Mouse (Mus musculus): ENCODE results near the gene Lsg1.

The Lsg1 gene

DNA sequence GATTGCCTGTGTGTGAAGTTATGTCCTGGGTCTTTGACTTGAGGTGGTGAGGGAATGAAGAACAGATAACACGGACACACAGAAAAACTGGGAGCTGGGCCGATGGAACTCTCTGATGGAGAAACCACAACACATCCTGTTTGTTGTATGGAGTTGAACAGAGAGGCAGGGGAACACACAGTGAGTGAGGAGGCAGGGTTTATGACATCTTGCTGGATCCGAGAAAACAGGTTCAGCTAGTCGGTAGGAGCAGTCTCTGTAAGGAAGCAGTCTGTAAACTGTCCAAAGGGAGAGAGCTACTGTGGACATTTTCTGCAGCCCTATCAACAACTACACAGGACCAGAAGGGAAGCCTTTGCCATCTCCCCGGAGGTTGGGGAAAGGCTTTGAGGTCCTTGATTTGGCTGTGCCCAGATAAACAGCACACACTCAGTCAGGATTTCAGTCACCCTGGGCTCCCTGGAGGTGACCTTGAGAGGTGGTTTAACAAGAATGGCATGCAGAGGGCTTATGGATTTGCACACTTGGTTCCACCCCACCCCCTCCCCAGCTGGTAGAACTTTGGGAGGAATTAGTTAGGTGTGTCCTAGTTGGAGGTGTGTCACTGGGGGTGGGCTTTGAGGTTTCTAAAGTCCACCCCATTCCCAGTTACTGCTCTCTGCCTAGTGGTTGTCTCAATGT, 27.9 kb downstream of the Lsg1 start:
- in situ Hi-C loops (cut with MboI; ENCODE audit: unreplicated experiment in 2 of 2) = no loop called here

- in situ Hi-C loops (cut with MboI; ENCODE audit: unreplicated experiment in 2 of 2) = no loop called here
These were observed 33.3 kb downstream of the Lsg1 start for GRCm38 (mm10) chr16:30554109-30554508.

GRCm38 (mm10) chr16:30552621-30553338, 34.6 kb downstream of the Lsg1 start:
- in situ Hi-C loops (cut with MboI; ENCODE audit: unreplicated experiment in 2 of 2) = no loop called here

- in situ Hi-C loops (cut with MboI; ENCODE audit: unreplicated experiment in 2 of 2) = no loop called here
These were observed 36.6 kb downstream of the Lsg1 start, which contains the start of gene Tmem44 for GRCm38 (mm10) chr16:30550748-30551192. Gene Tmem44, minus strand, starts transcription at chr16:30550842.

DNA sequence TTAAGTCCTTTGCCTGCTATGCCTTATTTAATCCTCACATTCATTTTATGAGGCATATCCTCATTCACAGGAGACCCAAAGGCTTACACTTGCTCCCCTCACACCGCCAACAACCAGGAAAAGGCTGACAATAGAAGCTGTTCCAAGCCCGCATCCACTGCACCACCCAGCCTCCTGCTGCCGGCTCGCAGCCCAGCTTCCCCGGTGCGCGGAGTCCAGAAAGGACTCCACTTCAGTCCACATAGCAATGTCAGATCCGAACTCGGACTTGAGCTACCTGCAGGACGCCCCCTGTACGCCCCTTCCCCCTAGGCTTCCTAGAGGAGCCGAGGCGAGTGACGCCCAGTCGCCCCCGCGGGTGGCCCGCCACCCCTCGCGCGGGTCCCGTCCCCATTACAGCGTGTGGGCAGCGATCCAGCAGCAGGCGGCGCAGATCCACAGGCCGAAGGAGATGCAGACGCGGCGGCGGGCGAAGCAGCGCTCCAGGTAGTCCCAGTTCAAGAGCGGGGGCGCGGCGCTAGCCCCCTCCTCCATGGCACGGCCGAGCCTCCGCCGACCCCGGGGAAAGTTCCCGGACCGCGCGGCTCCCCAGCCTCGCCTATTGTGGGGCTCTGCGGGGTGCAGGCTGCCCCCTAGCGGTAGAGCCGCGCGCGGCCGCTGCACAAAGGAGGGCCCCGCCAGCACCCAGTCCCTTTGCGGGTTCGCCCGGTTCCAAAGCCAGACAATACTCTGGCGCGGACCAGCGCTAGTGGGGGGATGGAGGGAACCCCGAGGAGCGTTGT, 37.2 kb downstream of the Lsg1 start:
- in situ Hi-C loops (cut with MboI; ENCODE audit: unreplicated experiment in 2 of 2) = loop anchor here in 1 of 2 experiments (25.0 kb wide), 1 partner anchor 1963 kb away; no protein-coding TSS in a partner anchor

DNA sequence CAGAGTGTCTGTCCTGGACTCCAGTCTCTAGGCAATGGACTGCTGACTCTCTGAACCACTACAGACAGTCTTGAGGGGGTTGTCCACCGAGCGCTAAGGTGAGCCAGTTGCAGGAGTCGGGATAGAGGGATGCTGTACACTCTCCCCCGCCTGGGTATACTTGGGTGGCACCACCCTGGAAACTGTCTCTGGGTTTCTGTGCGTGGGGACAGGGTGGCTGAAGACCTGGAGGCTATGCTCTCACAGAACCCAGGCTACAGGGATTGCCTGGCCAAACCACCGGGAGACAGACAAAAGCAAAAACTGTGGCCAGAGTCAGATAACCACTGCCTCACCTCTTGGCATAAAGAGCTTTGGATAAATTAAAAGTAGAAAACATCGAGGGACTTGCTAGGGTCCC, 37.9 kb downstream of the Lsg1 start:
- in situ Hi-C loops (cut with MboI; ENCODE audit: unreplicated experiment in 2 of 2) = loop anchor here in 1 of 2 experiments (25.0 kb wide), 1 partner anchor 1962 kb away; no protein-coding TSS in a partner anchor

- in situ Hi-C loops (cut with MboI; ENCODE audit: unreplicated experiment in 2 of 2) = loop anchor here in 1 of 2 experiments (25.0 kb wide), 1 partner anchor 1961 kb away; no protein-coding TSS in a partner anchor
These were observed 39.1 kb downstream of the Lsg1 start for GRCm38 (mm10) chr16:30548291-30548690.

- in situ Hi-C loops (cut with MboI; ENCODE audit: unreplicated experiment in 2 of 2) = loop anchor here in 1 of 2 experiments (25.0 kb wide), 1 partner anchor 1957 kb away; no protein-coding TSS in a partner anchor
These were observed 42.7 kb downstream of the Lsg1 start for GRCm38 (mm10) chr16:30544693-30545092.

GRCm38 (mm10) chr16:30543386-30543785, 44.0 kb downstream of the Lsg1 start:
- in situ Hi-C loops (cut with MboI; ENCODE audit: unreplicated experiment in 2 of 2) = loop anchor here in 1 of 2 experiments (25.0 kb wide), 1 partner anchor 1956 kb away; no protein-coding TSS in a partner anchor

- in situ Hi-C loops (cut with MboI; ENCODE audit: unreplicated experiment in 2 of 2) = loop anchor here in 1 of 2 experiments (25.0 kb wide), 1 partner anchor 1956 kb away; no protein-coding TSS in a partner anchor
These were observed 44.6 kb downstream of the Lsg1 start for GRCm38 (mm10) chr16:30542826-30543225.

DNA sequence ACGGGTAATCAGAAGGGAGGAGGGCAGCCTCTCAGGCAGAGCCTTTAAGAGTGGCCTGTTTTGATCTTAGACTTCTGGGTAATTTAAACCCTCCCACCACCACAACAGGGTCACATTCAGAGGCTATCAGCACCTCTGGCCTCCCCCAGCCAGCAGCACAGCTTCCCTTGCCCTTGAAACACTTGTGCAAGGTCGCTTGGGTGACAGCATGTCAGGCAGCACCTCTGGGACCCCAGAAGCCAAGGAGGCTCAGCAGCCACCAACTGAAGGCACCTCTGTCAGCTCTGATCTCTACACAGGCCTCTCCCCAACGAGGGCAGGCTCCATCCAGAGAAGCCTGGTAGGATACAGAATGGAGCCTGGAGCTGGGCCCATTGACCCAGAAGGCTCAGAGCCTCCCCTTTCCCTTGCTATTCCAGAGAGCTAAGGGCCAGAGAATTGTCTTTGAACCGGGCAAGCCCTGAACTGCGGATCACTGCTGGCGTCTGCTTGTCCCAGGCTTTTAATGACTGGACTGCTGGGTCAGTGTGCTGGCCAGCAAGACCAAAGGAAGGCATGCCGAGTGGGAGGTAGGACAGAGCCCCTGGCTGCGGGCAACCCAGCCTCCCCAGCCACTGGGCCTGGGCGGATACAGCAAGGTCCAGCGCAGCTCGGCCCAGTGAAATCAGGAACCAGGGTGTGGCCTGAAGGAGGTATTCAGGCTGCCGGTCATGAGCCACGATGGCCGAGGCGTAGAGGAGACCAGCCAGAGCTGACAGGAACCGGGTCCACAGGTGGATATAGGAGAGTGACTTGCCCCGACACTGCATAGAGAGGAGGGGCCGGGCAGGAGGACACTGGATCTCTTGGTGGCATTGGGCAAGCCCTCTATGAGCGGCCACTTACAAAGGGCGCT, 47.0 kb downstream of the Lsg1 start:
- in situ Hi-C loops (cut with MboI; ENCODE audit: unreplicated experiment in 2 of 2) = loop anchor here in 1 of 2 experiments (25.0 kb wide), 1 partner anchor 1953 kb away; no protein-coding TSS in a partner anchor

- in situ Hi-C loops (cut with MboI; ENCODE audit: unreplicated experiment in 2 of 2) = loop anchor here (5.0 to 25.0 kb wide), 5 partner anchors 533 to 1952 kb away; no protein-coding TSS in a partner anchor
These were observed 48.0 kb downstream of the Lsg1 start for GRCm38 (mm10) chr16:30539433-30539832.

- in situ Hi-C loops (cut with MboI; ENCODE audit: unreplicated experiment in 2 of 2) = loop anchor here (5.0 to 25.0 kb wide), 5 partner anchors 537 to 1948 kb away; no protein-coding TSS in a partner anchor
These were observed 52.3 kb downstream of the Lsg1 start for GRCm38 (mm10) chr16:30535075-30535474.

- in situ Hi-C loops (cut with MboI; ENCODE audit: unreplicated experiment in 2 of 2) = loop anchor here (10.0 to 25.0 kb wide), 3 partner anchors 821 to 1946 kb away; no protein-coding TSS in a partner anchor
These were observed 53.8 kb downstream of the Lsg1 start for GRCm38 (mm10) chr16:30533592-30533991.

DNA sequence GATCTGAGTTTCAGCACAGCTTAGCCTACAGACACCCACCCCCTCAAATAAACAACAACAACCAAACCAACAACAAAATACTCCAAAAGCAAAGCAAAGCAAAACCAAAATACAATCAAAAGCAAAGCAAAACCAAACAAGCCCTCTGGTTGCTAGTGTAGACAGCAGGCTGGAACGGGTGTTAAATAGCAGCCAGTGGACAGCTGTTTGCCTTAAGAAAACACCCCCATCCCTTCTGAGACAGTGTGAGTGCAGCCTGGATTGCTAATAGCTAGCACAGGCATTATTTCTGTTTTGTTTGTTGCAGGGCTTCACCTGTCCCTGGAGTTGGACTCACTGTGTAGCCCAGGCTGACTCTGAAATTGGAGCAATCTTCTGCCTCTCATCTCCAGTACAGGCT, 54.5 kb downstream of the Lsg1 start:
- in situ Hi-C loops (cut with MboI; ENCODE audit: unreplicated experiment in 2 of 2) = loop anchor here (10.0 to 25.0 kb wide), 3 partner anchors 822 to 1946 kb away; no protein-coding TSS in a partner anchor

- in situ Hi-C loops (cut with MboI; ENCODE audit: unreplicated experiment in 2 of 2) = loop anchor here (10.0 to 25.0 kb wide), 3 partner anchors 823 to 1945 kb away; no protein-coding TSS in a partner anchor
These were observed 55.5 kb downstream of the Lsg1 start for GRCm38 (mm10) chr16:30531761-30532406.

DNA sequence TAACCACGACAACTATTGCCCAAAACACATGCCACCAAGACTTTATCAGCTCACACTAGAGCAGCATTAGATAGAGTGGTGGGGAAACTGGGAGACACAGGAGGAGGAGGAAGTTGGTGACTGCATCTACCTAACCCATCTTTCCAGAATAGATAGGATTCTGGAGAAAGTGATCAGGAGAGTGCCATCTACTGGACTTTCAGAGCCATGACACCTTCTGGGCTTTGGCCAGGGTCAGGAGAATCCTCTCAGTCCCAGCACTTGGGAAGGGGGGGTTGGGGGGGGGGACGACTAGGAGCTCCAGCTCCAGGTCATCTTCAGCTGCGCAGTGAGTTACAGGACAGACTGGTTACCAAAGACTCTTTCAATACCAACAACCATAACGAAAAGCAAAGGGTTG, 56.6 kb downstream of the Lsg1 start:
- in situ Hi-C loops (cut with MboI; ENCODE audit: unreplicated experiment in 2 of 2) = loop anchor here (10.0 to 25.0 kb wide), 3 partner anchors 824 to 1944 kb away; no protein-coding TSS in a partner anchor

GRCm38 (mm10) chr16:30528386-30528785, 59.0 kb downstream of the Lsg1 start:
- in situ Hi-C loops (cut with MboI; ENCODE audit: unreplicated experiment in 2 of 2) = loop anchor here in 1 of 2 experiments (10.0 to 25.0 kb wide), 2 partner anchors 1684 to 1941 kb away; no protein-coding TSS in a partner anchor

Data from v-Abl transformed pro-B cells (cell line).